Mouse (Mus musculus) liver, postnatal 0 days (tissue): ENCODE measurements around the gene Wwc1. TPM values are rescaled to one million over a fixed set of nuclear protein-coding genes. Genes with fewer than 3 reads are reported as not detected.

Experiments used
- ATAC-seq: fragments of 200-750 bp; cut with Nextera tagmentation; 2 replicates; pipeline ENCODE4 v1.8.0; 2017; ENCODE audit warnings: mild to moderate bottlenecking, moderate library complexity
- DNase-seq: peaks from one replicate; pipeline ENCODE4 v3.0.0-alpha.2; 2016
- H3K27ac ChIP-seq: fragments of 300-500 bp; sonication (generic); 2 replicates; pipeline ENCODE4 v1.5.1; 2014; ENCODE audit warnings: antibody characterized with exemption, moderate library complexity, mild to moderate bottlenecking, low read depth
- H3K27me3 ChIP-seq: fragments of 300-500 bp; sonication (generic); 2 replicates; pipeline ENCODE4 v1.6.1; 2014; ENCODE audit warnings: low read length, control low read depth, mixed read lengths; ENCODE audit not compliant: insufficient read depth
- H3K36me3 ChIP-seq: fragments of 300-500 bp; sonication (generic); replicated peaks from 2 replicates; pipeline ENCODE4 v1.6.1; 2014; ENCODE audit warnings: mild to moderate bottlenecking, control low read depth, low read length, moderate library complexity, mixed read lengths; ENCODE audit not compliant: insufficient read depth
- H3K4me1 ChIP-seq: fragments of 300-500 bp; sonication (generic); 2 replicates; pipeline ENCODE4 v1.6.1; 2014; ENCODE audit warnings: antibody characterized with exemption, mild to moderate bottlenecking, control low read depth; ENCODE audit not compliant: insufficient read depth
- H3K4me2 ChIP-seq: fragments of 300-500 bp; sonication (generic); 2 replicates; pipeline ENCODE4 v1.6.1; 2014; ENCODE audit warnings: low read depth, mild to moderate bottlenecking, low read length, moderate library complexity, mixed read lengths
- H3K4me3 ChIP-seq: fragments of 300-500 bp; sonication (generic); 2 replicates; pipeline ENCODE4 v1.5.1; 2014; ENCODE audit warnings: low read depth, low read length
- H3K9ac ChIP-seq: fragments of 300-500 bp; sonication (generic); replicated peaks from 2 replicates; pipeline ENCODE4 v1.6.1; 2014; ENCODE audit warnings: mild to moderate bottlenecking, moderate library complexity
- H3K9me3 ChIP-seq: fragments of 300-500 bp; sonication (generic); 2 replicates; pipeline ENCODE4 v1.6.1; 2016; ENCODE audit warnings: mild to moderate bottlenecking, control low read depth, low read length, mixed read lengths
- CTCF ChIP-seq: sonication (generic); IDR thresholded peaks from 2 replicates; pipeline ENCODE4 v1.5.1; 2016; ENCODE audit warnings: antibody characterized with exemption, low read depth
- EP300 ChIP-seq: IDR thresholded peaks from 2 replicates; pipeline ENCODE4 v1.6.1; 2016; ENCODE audit warnings: antibody characterized with exemption, low read depth, mild to moderate bottlenecking
- WGBS: fragments of 180-500 bp; shearing (Covaris S2); extraction: QIAGEN DNeasy Blood & Tissue Kit; methylation state at CpG from one replicate; pipeline ENCODE4 v1.1.7; 2014; ENCODE audit not compliant: insufficient replicate concordance; 5-methylcytosine and 5-hydroxymethylcytosine counted together
- polyA plus RNA-seq: library from polyadenylated mRNA; unstranded; fragments of >200 nt; fragmentation: Nextera tagmentation; extraction: Ambion mirVana; gene quantifications from 2 replicates; pipeline ENCODE4 v1.2.1, GENCODE M21; 2015

Wwc1 gene
- 4.7 and 6.3 TPM in 2 replicates for polyA plus RNA-seq

DNA sequence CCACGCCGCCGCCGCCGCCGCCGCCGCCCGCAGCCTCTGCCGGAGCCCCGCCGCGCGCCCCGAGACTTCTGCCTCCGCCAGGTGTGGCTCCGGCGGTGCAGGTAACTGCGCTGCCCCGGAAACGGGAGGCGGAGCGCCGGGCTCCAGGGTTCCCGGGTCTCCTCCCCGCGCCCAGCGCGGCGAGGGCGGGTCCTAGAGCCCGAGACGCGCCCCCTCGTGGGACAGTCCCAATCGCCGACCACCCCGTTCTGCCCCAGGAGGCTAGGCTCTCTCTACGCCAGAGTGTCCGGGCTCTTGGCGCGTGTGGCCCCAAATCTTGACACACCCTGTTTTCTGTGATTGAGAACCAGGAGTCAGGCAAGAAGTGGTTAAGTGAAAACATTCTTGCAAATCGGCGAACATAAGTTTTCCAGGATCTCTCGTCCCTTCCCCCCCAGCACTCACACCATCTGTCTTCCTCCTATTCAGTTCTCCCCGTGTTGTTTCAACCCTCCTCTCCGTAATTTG, at the start of gene Wwc1:
Wwc1 (minus strand) TSS at position 117 of the 507 bp plus-strand sequence.
- Histone ChIP-seq H3K4me2 (peak within 1 kb of the TSS; percentile 71), H3K36me3 (no peaks in the 10 kb centered on the region), H3K9ac (peak within 1 kb of the TSS; percentile 63), H3K9me3 (no peaks in the 10 kb centered on the region), H3K27me3 (peaks cover 11% of the 10 kb centered on the region), H3K4me1 (no peaks in the 10 kb centered on the region; the same call in 1 of the 2 replicates), H3K27ac (peak within 1 kb of the TSS; percentile 69; the same call in 1 of the 2 replicates), H3K4me3 (peak within 1 kb of the TSS; percentile 59)
- no peak for TF ChIP-seq EP300
- TF ChIP-seq CTCF = peak; percentile 32
- peak; percentile 70 for DNase-seq
- WGBS = under 1% methylated on average over 35 of the region's 47 CpGs
- peak; percentile 79 for ATAC-seq

GRCm38 (mm10) chr11:36020009-36020408, 39.7 kb upstream of the Wwc1 start:
- TF ChIP-seq EP300 (no peak), CTCF (no peak)
- no peak for DNase-seq
- Histone ChIP-seq H3K27ac (no peak overlapping the region), H3K36me3 (no peaks in the 10 kb centered on the region), H3K27me3 (no peaks in the 10 kb centered on the region), H3K9ac (no peak overlapping the region), H3K4me2 (no peak overlapping the region), H3K4me1 (no peaks in the 10 kb centered on the region), H3K9me3 (no peaks in the 10 kb centered on the region), H3K4me3 (no peak overlapping the region)
- WGBS = 47% methylated on average over 3 of the region's 3 CpGs
- no peak for ATAC-seq

DNA sequence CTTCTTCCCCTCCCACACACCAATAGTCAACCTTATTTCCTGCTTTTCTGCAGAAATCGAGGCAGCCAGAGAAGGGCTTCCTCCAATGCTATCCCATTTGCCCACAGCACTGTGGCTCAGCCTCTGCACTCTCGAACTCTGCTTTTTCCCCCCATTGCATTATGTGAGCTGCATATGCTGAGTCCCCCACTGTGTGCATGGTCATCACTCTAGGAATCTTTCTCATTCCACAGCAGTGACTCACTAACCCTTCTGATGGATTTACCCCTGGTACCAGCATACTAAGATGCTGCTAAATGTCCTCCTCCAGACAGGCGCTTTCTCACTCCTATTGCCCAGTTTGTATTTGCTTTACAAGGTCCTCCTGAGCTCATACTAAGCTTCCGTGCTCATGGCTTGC, 32.9 kb upstream of the Wwc1 start:
- Histone ChIP-seq H3K9ac (no peak overlapping the region), H3K27me3 (no peaks in the 10 kb centered on the region), H3K4me2 (no peak overlapping the region), H3K27ac (no peak overlapping the region), H3K4me3 (no peak overlapping the region), H3K9me3 (no peaks in the 10 kb centered on the region), H3K36me3 (no peaks in the 10 kb centered on the region), H3K4me1 (no peaks in the 10 kb centered on the region)
- 54% methylated on average over 4 of the region's 4 CpGs for WGBS
- DNase-seq (no peak), ATAC-seq (no peak)
- TF ChIP-seq CTCF = no peak
- TF ChIP-seq EP300 = no peak

- TF ChIP-seq CTCF = no peak
- no peak for TF ChIP-seq EP300
- H3K9me3 ChIP-seq = no peaks in the 10 kb centered on the region
- H3K9ac ChIP-seq = no peak overlapping the region
- H3K4me2 ChIP-seq = no peak overlapping the region
- H3K4me3 ChIP-seq = no peak overlapping the region
- no peak for DNase-seq
- no peaks in the 10 kb centered on the region for H3K36me3 ChIP-seq
- no peaks in the 10 kb centered on the region for H3K4me1 ChIP-seq
- no peak for ATAC-seq
- H3K27ac ChIP-seq = no peak overlapping the region
- 76% methylated on average over 11 of the region's 11 CpGs for WGBS
- no peaks in the 10 kb centered on the region for H3K27me3 ChIP-seq
Measured at GRCm38 (mm10) chr11:36009281-36010208, 29.2 kb upstream of the Wwc1 start.

GRCm38 (mm10) chr11:36002900-36003299, 22.6 kb upstream of the Wwc1 start:
- Histone ChIP-seq H3K27me3 (no peaks in the 10 kb centered on the region), H3K9ac (no peak overlapping the region), H3K27ac (no peak overlapping the region), H3K4me1 (no peaks in the 10 kb centered on the region), H3K4me2 (no peak overlapping the region), H3K36me3 (no peaks in the 10 kb centered on the region), H3K4me3 (no peak overlapping the region), H3K9me3 (no peaks in the 10 kb centered on the region)
- ATAC-seq (no peak), DNase-seq (no peak)
- WGBS = 51% methylated on average over 4 of the region's 4 CpGs
- TF ChIP-seq CTCF (peak; percentile 9; the same call in 1 of the 2 replicates), EP300 (no peak)

DNA sequence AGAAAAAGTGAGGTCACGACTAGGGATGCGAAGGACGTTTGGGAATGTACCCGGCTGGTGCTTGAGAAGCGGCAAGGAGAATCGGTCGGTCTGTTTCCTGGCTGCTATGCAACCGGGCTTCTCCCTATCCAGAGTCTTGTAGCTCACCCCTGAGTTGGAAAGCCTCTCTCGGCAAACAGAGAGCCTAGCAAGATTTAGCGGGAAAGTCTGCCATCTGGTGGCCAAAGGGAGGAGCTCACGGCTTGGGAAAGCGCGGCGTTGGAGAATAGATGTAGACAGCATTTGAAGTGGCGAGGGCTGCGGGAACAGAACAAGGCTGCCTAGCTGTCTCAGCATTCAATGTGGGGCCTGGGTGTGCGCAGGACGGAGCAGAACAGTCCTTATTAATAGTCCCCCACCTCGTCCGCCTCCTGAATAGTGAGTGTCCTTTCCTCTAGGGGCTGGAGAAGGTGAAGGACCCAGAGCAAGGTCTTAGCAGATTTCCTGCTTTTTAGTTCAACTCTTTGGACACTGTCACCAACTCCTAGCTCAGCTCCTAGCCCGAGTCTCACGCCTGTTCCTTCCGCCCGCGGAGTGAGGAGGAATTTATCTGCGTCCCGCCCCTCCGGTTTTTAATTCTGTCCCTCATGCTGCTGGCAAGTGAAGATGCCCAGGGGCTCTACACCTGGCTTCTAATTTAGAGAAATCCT, 21.1 kb upstream of the Wwc1 start:
- WGBS = 6% methylated on average over 28 of the region's 28 CpGs
- peak; percentile 91 for TF ChIP-seq CTCF
- TF ChIP-seq EP300 = no peak
- DNase-seq (peak; percentile 82), ATAC-seq (peak; percentile 81)
- Histone ChIP-seq H3K9me3 (no peaks in the 10 kb centered on the region), H3K9ac (no peak overlapping the region), H3K27me3 (no peaks in the 10 kb centered on the region), H3K36me3 (no peaks in the 10 kb centered on the region), H3K27ac (no peak overlapping the region), H3K4me3 (0 out of 2 replicates have a peak overlapping the region, but pooled peaks have one; percentile 24), H3K4me2 (peak overlapping the region; percentile 58), H3K4me1 (no peaks in the 10 kb centered on the region)
